Mouse (Mus musculus) CH12.LX (cell line): ENCODE results near the gene Dnajc28. TPM values are rescaled to one million over a fixed set of nuclear protein-coding genes. Genes with fewer than 3 reads are reported as not detected.
A peak's percentile ranks its signal among the peaks of the same experiment; 100 is the strongest.

Experiments
- DNase-seq: peaks from one replicate; pipeline ENCODE4 v3.0.0-alpha.2; 2013; ENCODE audit errors: extremely low read depth
- H3K27ac ChIP-seq: 2 replicates; pipeline ENCODE4 v1.5.1; 2012; ENCODE audit warnings: low read depth, mild to moderate bottlenecking, control low read depth, moderate library complexity; ENCODE audit not compliant: insufficient read depth
- H3K27me3 ChIP-seq: replicated peaks from 2 replicates; pipeline ENCODE3; 2012; ENCODE audit warnings: inconsistent platforms
- H3K36me3 ChIP-seq, 2 experiments: replicated peaks in 1 of 2; 2 replicates each; pipeline versions ENCODE3 to v1.6.1; 2012; ENCODE audit warnings: inconsistent platforms in 1 of 2, low read length in 1 of 2, mild to moderate bottlenecking in 1 of 2, mixed read lengths in 1 of 2, moderate library complexity in 1 of 2; ENCODE audit not compliant: control insufficient read depth in 1 of 2, insufficient read depth in 1 of 2
- H3K4me1 ChIP-seq, 2 experiments: 2 replicates each; pipeline ENCODE4 v1.6.1; 2012; ENCODE audit warnings: inconsistent platforms in 1 of 2, moderate library complexity in 1 of 2; ENCODE audit not compliant: insufficient read depth in 2 of 2, control insufficient read depth in 1 of 2
- H3K4me2 ChIP-seq: 2 replicates; pipeline ENCODE4 v1.6.1; 2012; ENCODE audit warnings: low read depth, mild to moderate bottlenecking, control low read depth; ENCODE audit not compliant: poor library complexity, insufficient read depth, severe bottlenecking
- H3K4me3 ChIP-seq, 3 experiments: fragments of 150-350 bp in 1 of 3; sonication (generic) in 1 of 3; replicated peaks in 1 of 3; 2 replicates each; pipeline versions ENCODE3 to v1.5.1; 2011 to 2012; ENCODE audit warnings: low read depth in 2 of 3, low read length in 2 of 3, mild to moderate bottlenecking in 2 of 3, moderate library complexity in 2 of 3, control low read depth in 1 of 3, improper control_type of control experiment in 1 of 3, inconsistent platforms in 1 of 3, mixed read lengths in 1 of 3; ENCODE audit not compliant: poor library complexity in 1 of 3
- H3K79me2 ChIP-seq: replicated peaks from 2 replicates; pipeline ENCODE4 v1.6.1; 2012; ENCODE audit warnings: mild to moderate bottlenecking, moderate library complexity; ENCODE audit not compliant: control insufficient read depth, poor library complexity, insufficient read depth, severe bottlenecking; ENCODE audit errors: extremely low read depth
- H3K9ac ChIP-seq: 2 replicates; pipeline ENCODE4 v1.6.1; 2012; ENCODE audit warnings: low read depth, mild to moderate bottlenecking, control low read depth, moderate library complexity; ENCODE audit not compliant: insufficient read depth
- H3K9me3 ChIP-seq: replicated peaks from 2 replicates; pipeline ENCODE3; 2012; ENCODE audit warnings: low read length, inconsistent platforms, mixed read lengths
- BHLHE40 ChIP-seq: IDR thresholded peaks from 2 replicates; pipeline ENCODE4 v1.6.1; 2011; ENCODE audit warnings: mild to moderate bottlenecking, low read depth, low read length, improper control_type of control experiment
- CTCF ChIP-seq, 2 experiments: IDR thresholded peaks in 1 of 2; conservative IDR thresholded peaks in 1 of 2; 2 replicates each; pipeline ENCODE4 v1.5.1; 2011 to 2012; ENCODE audit warnings: low read depth in 2 of 2, low read length in 2 of 2, improper control_type of control experiment in 1 of 2, inconsistent platforms in 1 of 2, mild to moderate bottlenecking in 1 of 2, moderate library complexity in 1 of 2
- ELF1 ChIP-seq: IDR thresholded peaks from 2 replicates; pipeline ENCODE4 v1.6.1; 2014; ENCODE audit warnings: low read depth, mild to moderate bottlenecking, inconsistent platforms, low read length, improper control_type of control experiment
- GABPA ChIP-seq: IDR thresholded peaks from 2 replicates; pipeline ENCODE4 v1.6.1; 2012; ENCODE audit warnings: low read depth, low read length, improper control_type of control experiment, inconsistent platforms; ENCODE audit not compliant: insufficient replicate concordance
- HCFC1 ChIP-seq: IDR thresholded peaks from 2 replicates; pipeline ENCODE4 v1.6.1; 2012; ENCODE audit warnings: low read depth, mild to moderate bottlenecking, inconsistent platforms, low read length, improper control_type of control experiment
- IRF4 ChIP-seq: IDR thresholded peaks from 2 replicates; pipeline ENCODE4 v1.6.1; 2014; ENCODE audit warnings: low read depth, mild to moderate bottlenecking, inconsistent platforms, low read length, improper control_type of control experiment
- JUND ChIP-seq: conservative IDR thresholded peaks from 2 replicates; pipeline ENCODE4 v1.6.1; 2011; ENCODE audit warnings: low read depth, low read length, improper control_type of control experiment
- KAT2A ChIP-seq: IDR thresholded peaks from 2 replicates; pipeline ENCODE4 v1.6.1; 2012; ENCODE audit warnings: low read length, improper control_type of control experiment, inconsistent platforms; ENCODE audit not compliant: insufficient replicate concordance
- MYC ChIP-seq: IDR thresholded peaks from 2 replicates; pipeline ENCODE4 v1.6.1; 2011; ENCODE audit warnings: low read depth, mild to moderate bottlenecking, improper control_type of control experiment, low read length
- NELFE ChIP-seq: IDR thresholded peaks from 2 replicates; pipeline ENCODE4 v1.6.1; 2011; ENCODE audit warnings: low read depth, low read length, improper control_type of control experiment
- PAX5 ChIP-seq: IDR thresholded peaks from 2 replicates; pipeline ENCODE4 v1.6.1; 2012; ENCODE audit warnings: low read length, inconsistent platforms, mixed read lengths
- POLR2AphosphoS2 ChIP-seq: IDR thresholded peaks from 2 replicates; pipeline ENCODE4 v1.6.1; 2011; ENCODE audit warnings: low read depth, low read length, improper control_type of control experiment
- RAD21 ChIP-seq: IDR thresholded peaks from 2 replicates; pipeline ENCODE4 v1.6.1; 2011; ENCODE audit warnings: low read depth, mild to moderate bottlenecking, low read length, improper control_type of control experiment, moderate library complexity
- TCF12 ChIP-seq: IDR thresholded peaks from 2 replicates; pipeline ENCODE4 v1.6.1; 2014; ENCODE audit warnings: low read depth, mild to moderate bottlenecking, inconsistent platforms, low read length, improper control_type of control experiment
- UBTF ChIP-seq: IDR thresholded peaks from 2 replicates; pipeline ENCODE4 v1.6.1; 2012; ENCODE audit warnings: low read depth, mild to moderate bottlenecking, inconsistent platforms, low read length, improper control_type of control experiment, moderate library complexity
- USF1 ChIP-seq: IDR thresholded peaks from 2 replicates; pipeline ENCODE4 v1.6.1; 2014; ENCODE audit warnings: low read depth, mild to moderate bottlenecking, inconsistent platforms, low read length, improper control_type of control experiment
- USF2 ChIP-seq: conservative IDR thresholded peaks from 2 replicates; pipeline ENCODE4 v1.6.1; 2011; ENCODE audit warnings: low read depth, low read length, improper control_type of control experiment
- ZKSCAN1 ChIP-seq: IDR thresholded peaks from 2 replicates; pipeline ENCODE4 v1.6.1; 2012; ENCODE audit warnings: low read depth, inconsistent platforms, low read length, improper control_type of control experiment, borderline replicate concordance
- ZNF384 ChIP-seq: IDR thresholded peaks from 2 replicates; pipeline ENCODE4 v1.6.1; 2012; ENCODE audit warnings: low read depth, low read length, improper control_type of control experiment, inconsistent platforms
- dilution Hi-C: fragments of 300-500 bp; cut with MboI; formaldehyde crosslinking; loops from 2 replicates; pipeline ENCODE4 v1.14.3; 2020; ENCODE audit warnings: low sequenced_read_pairs; ENCODE audit not compliant: extremely low pct_unique_long_range_greater_than_20kb, extremely low pct_ligation_motif_present
- in situ Hi-C: fragments of 300-500 bp; cut with MboI; formaldehyde crosslinking; loops from 3 replicates; pipeline ENCODE4 v1.14.3; 2019; ENCODE audit warnings: low sequenced_read_pairs, low pct_ligation_motif_present, low pct_unique_long_range_greater_than_20kb, mixed read lengths
- polyA plus RNA-seq: library from polyadenylated mRNA; unstranded; fragments of >175 nt; gene quantifications from 2 replicates; pipeline ENCODE4 v1.2.1, GENCODE M21; 2012; ENCODE audit warnings: low read depth; ENCODE audit not compliant: insufficient read length
- total RNA-seq, 2 experiments: library from RNA; depleted of rRNA; stranded (reverse); fragments of 300-350 nt in 1 of 2; fragments of >200 nt in 1 of 2; gene quantifications; 2 replicates each; pipeline ENCODE4 v1.2.3; 2012 to 2014

The Dnajc28 gene
- total and polyA plus RNA-seq, 3 experiments, result 0.47 to 1.8 (median 0.97) TPM

GRCm38 (mm10) chr16:91592162-91592561 is 26.7 kb downstream of the Dnajc28 start (continued):
- TF ChIP-seq POLR2AphosphoS2, result no peak

GRCm38 (mm10) chr16:91588703-91589102 is 30.1 kb downstream of the Dnajc28 start:
- no peak overlapping the region for H3K9ac ChIP-seq
- H3K36me3 ChIP-seq, result peaks cover 3 to 44% of the 10 kb centered on the region in 2 experiments
- in situ Hi-C loops (no loop called here), dilution Hi-C loops (no loop called here)
- no peak for DNase-seq
- no peak overlapping the region for H3K27ac ChIP-seq
- no peaks in the 10 kb centered on the region for H3K9me3 ChIP-seq
- H3K27me3 ChIP-seq, result no peaks in the 10 kb centered on the region
- no peaks in the 10 kb centered on the region for H3K79me2 ChIP-seq
- H3K4me3 ChIP-seq, result no peak overlapping the region
- no peak overlapping the region for H3K4me2 ChIP-seq
- TF ChIP-seq ZNF384 (peak; percentile 62), USF2 (no peak)
- peaks cover 2 to 15% of the 10 kb centered on the region in 2 experiments; a peak in 3 of 4 replicates for H3K4me1 ChIP-seq

GRCm38 (mm10) chr16:91587730-91588453 is 30.9 kb downstream of the Dnajc28 start:
- H3K27ac ChIP-seq, result no peak overlapping the region
- no peaks in the 10 kb centered on the region for H3K79me2 ChIP-seq
- TF ChIP-seq NELFE (no peak), USF2 (no peak), UBTF (no peak), ELF1 (no peak), HCFC1 (no peak), RAD21 (no peak), MYC (no peak), BHLHE40 (no peak), USF1 (no peak), JUND (no peak), ZKSCAN1 (no peak), CTCF (conservative IDR thresholded peaks at IDR 0.05 in 1 of 2, IDR thresholded peaks at IDR 0.05 in 1 of 2; ENCODE audit: low read depth in 2 of 2, low read length in 2 of 2) (no peak), PAX5 (no peak), KAT2A (no peak), IRF4 (no peak), GABPA (no peak), TCF12 (no peak)
- in situ Hi-C loops, result no loop called here
- H3K36me3 ChIP-seq, result peaks cover 3 to 44% of the 10 kb centered on the region in 2 experiments
- H3K4me2 ChIP-seq, result no peak overlapping the region
- peaks cover 2 to 12% of the 10 kb centered on the region in 2 experiments; a peak in 3 of 4 replicates for H3K4me1 ChIP-seq
- dilution Hi-C loops, result no loop called here
- no peak overlapping the region for H3K4me3 ChIP-seq
- no peak overlapping the region for H3K9ac ChIP-seq
- no peak for DNase-seq
- no peaks in the 10 kb centered on the region for H3K27me3 ChIP-seq
- H3K9me3 ChIP-seq, result no peaks in the 10 kb centered on the region
